Mouse (Mus musculus) heart, adult 2 months (tissue): ENCODE data around the gene Grin3b.
A peak's percentile ranks its signal among the peaks of the same experiment; 100 is the strongest.

Experiments
- CTCF ChIP-seq: fragments of 200-600 bp; IDR thresholded peaks from 2 replicates; pipeline ENCODE4 v1.8.1; 2022; ENCODE audit warnings: antibody characterized with exemption, mild to moderate bottlenecking, moderate library complexity
- POLR2A ChIP-seq: fragments of 200-500 bp; IDR thresholded peaks from 2 replicates; pipeline ENCODE4 v1.6.1; 2011; ENCODE audit warnings: mild to moderate bottlenecking, low read depth, low read length, control low read depth; ENCODE audit not compliant: insufficient read depth

DNA sequence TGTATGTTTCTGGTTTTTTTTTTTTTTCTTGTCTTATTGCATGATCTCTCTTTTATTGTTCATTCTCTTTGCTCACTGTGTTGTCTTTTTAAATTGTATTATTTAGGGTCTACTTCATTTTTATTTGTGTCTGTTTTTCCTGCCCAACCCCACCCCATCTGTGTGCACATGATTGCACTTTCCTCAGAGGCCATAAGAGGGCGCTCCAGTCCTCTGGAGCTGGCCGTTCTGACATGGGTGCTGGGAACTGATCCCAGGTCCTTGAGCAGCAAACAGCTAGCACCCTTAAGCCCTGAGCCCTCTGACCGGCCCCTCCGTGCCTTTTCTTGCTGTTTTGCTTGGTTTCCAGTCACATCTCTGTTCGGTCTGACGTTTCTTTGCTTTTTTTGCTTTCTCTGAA lies 21.0 kb downstream of the Grin3b start:
- peak; percentile 49 for TF ChIP-seq CTCF
- TF ChIP-seq POLR2A: no peak
